Mouse (Mus musculus) cortical plate, adult 2 months (tissue): ENCODE measurements around the gene U2af1. TPM values are rescaled to one million over a fixed set of nuclear protein-coding genes. Genes with fewer than 3 reads are reported as not detected.

Experiments
- H3K27ac ChIP-seq: fragments of 200-500 bp; 2 replicates; pipeline ENCODE4 v1.5.1; 2012; ENCODE audit warnings: low read length, control low read depth, inconsistent platforms; ENCODE audit not compliant: insufficient read depth
- H3K4me1 ChIP-seq: fragments of 200-500 bp; 2 replicates; pipeline ENCODE4 v1.6.1; 2011; ENCODE audit warnings: low read length; ENCODE audit not compliant: control insufficient read depth, insufficient read depth
- H3K4me3 ChIP-seq: fragments of 200-500 bp; 2 replicates; pipeline ENCODE4 v1.5.1; 2011; ENCODE audit warnings: mild to moderate bottlenecking, low read length, control low read depth; ENCODE audit not compliant: insufficient read depth
- CTCF ChIP-seq: fragments of 200-500 bp; IDR thresholded peaks from 2 replicates; pipeline ENCODE4 v1.5.1; 2011; ENCODE audit warnings: mild to moderate bottlenecking, control low read depth, low read length; ENCODE audit not compliant: insufficient read depth; ENCODE audit errors: extremely low read depth
- POLR2A ChIP-seq: fragments of 200-500 bp; IDR thresholded peaks from 2 replicates; pipeline ENCODE4 v1.6.1; 2011; ENCODE audit warnings: mild to moderate bottlenecking, low read length, control low read depth; ENCODE audit not compliant: insufficient read depth; ENCODE audit errors: extremely low read depth
- polyA plus RNA-seq: library from polyadenylated mRNA; depleted of rRNA; stranded (reverse); fragments of >200 nt; gene quantifications from 2 replicates; pipeline ENCODE4 v1.2.3, GENCODE M21; 2012

The U2af1 gene
- polyA plus RNA-seq, 1 experiment, result 139 TPM

DNA sequence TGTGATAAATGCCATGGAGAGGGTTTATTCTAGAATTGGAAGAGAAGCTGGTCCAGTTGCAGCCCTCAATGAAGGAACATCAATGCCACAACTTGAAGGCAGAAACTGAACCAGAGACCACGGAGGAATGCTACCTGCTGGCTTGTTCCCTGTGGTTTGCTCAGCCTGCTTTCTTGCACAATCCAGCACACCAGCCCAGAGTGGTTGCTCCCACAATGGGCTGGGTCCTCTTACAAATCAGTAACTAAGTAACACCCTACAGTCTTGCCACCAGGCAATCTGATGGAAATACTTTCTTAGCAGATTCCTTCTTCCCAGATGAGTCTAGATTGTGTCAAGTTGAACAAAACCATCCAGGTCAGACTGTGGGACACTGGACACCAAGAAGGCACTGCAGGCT, 30.9 kb upstream of the U2af1 start:
- Histone ChIP-seq H3K27ac (no peak overlapping the region), H3K4me3 (no peak overlapping the region), H3K4me1 (peaks cover 2% of the 10 kb centered on the region; the same call in 1 of the 2 replicates)
- TF ChIP-seq CTCF (no peak), POLR2A (no peak)

DNA sequence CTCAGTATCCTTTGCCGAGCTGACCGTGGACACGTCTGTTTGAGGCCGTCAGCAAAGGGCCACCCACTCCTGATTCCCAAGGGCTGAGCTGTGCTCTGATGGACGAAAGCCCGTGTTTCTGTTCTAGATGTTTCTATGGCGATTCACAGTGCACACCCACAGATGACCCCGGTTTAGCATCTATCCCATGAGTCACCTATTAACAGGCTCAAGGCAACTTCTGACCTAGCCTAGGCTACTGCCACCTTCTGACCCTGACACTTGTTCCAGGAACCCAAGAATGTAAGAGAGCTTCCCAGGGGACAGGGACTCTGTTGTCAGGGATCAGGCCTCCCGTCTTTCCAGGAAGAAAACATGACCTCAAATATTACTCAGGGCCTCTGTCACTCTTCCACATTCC, 29.4 kb upstream of the U2af1 start:
- no peak overlapping the region for H3K27ac ChIP-seq
- H3K4me3 ChIP-seq, result no peak overlapping the region

DNA sequence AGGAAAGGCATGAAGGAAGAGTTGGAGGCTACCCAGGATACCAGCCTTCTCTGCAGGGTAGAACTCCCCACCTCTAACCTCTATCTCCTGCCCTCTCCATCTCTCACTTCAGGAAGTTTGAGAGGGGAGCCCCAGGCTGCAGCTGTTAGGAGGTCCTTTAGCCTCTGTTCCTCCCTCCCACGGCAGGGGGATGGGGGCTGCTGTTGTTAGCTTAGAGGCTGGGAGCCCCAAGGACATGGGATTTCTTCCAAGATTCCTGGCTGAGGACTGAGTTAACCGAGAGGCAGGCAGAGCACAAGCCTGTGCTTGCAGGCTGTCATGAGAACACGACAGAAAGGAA, 27.5 kb upstream of the U2af1 start:
- Histone ChIP-seq H3K4me3 (no peak overlapping the region), H3K27ac (no peak overlapping the region)
- no peak for TF ChIP-seq CTCF
- no peak for TF ChIP-seq POLR2A

More for the DNA sequence above, 29.4 kb upstream of the U2af1 start:
- TF ChIP-seq CTCF, result no peak
- TF ChIP-seq POLR2A, result no peak
- peaks cover 2% of the 10 kb centered on the region; the same call in 1 of the 2 replicates for H3K4me1 ChIP-seq

DNA sequence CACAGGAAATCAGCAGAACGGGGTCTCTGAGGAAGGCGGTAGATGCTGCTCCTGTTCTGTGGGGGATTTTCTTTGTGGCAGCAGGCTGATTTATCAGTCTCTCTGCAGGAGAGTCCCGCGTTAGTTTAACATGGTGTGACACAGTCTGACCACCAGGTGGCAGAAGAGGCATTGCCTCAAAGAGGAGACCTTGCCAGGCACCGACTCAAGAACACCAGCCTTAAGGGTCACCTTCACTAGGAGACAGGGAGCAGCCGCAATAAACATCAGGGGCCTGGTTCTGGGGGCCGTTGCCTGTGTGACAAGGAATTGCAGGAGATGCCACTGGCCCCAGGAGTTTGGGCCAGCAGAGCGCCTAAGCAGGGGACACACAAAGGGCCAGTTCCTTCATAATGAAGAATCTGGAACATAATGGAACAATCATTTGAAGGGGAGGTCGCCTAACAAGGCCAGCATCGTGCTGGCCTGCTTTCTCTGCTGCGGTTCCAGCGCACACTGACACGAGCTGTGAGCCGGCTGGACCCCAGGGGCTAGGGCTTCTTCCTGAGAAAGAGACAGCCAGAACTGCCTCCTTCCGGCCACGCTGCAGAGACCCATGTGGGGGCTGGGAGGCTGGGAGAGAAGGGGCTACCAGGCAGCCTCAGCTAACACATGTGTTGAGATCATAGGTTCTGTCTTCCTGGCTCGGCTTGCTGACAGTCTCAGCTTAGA, 27.0 kb upstream of the U2af1 start:
- TF ChIP-seq POLR2A (no peak), CTCF (peak; percentile 86)
- Histone ChIP-seq H3K4me3 (no peak overlapping the region), H3K4me1 (peaks cover 2% of the 10 kb centered on the region; the same call in 1 of the 2 replicates), H3K27ac (no peak overlapping the region)

More for the DNA sequence above, 27.5 kb upstream of the U2af1 start:
- peaks cover 2% of the 10 kb centered on the region; the same call in 1 of the 2 replicates for H3K4me1 ChIP-seq

DNA sequence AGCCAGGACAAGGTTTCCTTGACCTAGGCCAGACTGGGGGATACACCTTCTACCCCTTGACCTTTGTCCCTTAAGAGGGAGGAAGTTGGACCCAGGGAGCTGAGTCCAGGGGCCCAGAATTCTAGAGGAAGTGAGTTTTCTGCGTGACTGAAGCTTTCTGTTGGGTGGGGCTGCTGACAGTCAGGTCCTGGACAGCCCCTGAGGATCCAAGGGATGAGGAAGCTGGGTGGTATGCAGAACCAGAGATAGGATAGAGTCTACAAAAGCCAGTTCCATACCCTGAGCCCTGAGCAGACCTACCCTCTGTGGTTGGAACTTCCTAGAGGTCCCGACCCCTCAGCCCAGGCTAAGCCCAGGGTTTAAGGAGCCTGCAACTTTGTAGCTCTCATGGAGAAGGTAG, 21.8 kb upstream of the U2af1 start:
- Histone ChIP-seq H3K4me1 (no peaks in the 10 kb centered on the region), H3K27ac (no peak overlapping the region), H3K4me3 (no peak overlapping the region)
- TF ChIP-seq POLR2A (no peak), CTCF (no peak)

DNA sequence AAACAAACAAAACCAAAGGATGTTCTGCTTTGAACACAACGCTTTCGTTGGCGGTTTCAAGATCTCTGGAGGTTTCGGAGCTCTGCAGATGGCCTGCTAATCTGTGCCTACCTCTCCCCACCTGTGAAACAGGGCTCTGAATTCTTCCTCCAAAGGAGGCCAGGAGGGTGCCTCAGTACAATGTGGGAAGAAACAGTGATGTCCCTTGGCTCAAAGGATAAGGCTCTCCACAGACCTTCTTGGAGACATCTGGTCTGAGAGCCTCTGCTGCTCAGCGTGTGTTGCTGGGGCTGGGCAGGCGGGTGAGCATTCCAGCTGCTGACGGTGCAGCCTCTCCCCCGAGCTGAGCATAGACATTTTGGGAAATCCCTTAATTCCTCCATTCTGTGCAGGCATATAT, 18.8 kb upstream of the U2af1 start, which contains the start of gene Cryaa:
Gene Cryaa (plus strand): TSS at position 301 of the 400 bp plus-strand sequence.
- Histone ChIP-seq H3K27ac (no peak within 1 kb of the TSS), H3K4me1 (no peaks in the 10 kb centered on the region), H3K4me3 (no peak within 1 kb of the TSS)
- TF ChIP-seq POLR2A (no peak), CTCF (no peak)

DNA sequence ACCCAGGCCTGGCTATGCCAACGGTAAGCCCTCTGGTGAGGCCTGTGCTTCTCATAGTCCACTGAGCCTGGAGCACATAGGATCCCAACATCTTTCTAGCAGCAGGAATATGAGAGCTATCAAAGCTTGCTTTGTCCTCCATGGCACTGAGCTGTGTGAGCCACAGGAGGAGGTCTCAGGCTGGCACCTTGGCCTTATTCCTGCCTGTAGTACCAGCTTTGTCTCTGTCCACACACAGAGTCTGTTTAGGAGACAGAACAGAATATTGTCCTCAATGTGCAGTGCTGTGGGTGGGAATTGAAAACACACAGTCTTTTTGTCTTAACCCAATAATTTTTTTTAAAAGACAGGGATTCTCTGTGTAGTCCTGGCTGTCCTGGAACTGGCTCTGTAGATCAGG, 15.7 kb upstream of the U2af1 start:
- no peak for TF ChIP-seq CTCF
- no peak for TF ChIP-seq POLR2A
- Histone ChIP-seq H3K4me3 (no peak overlapping the region), H3K27ac (peak overlapping the region; percentile 27), H3K4me1 (no peaks in the 10 kb centered on the region)

DNA sequence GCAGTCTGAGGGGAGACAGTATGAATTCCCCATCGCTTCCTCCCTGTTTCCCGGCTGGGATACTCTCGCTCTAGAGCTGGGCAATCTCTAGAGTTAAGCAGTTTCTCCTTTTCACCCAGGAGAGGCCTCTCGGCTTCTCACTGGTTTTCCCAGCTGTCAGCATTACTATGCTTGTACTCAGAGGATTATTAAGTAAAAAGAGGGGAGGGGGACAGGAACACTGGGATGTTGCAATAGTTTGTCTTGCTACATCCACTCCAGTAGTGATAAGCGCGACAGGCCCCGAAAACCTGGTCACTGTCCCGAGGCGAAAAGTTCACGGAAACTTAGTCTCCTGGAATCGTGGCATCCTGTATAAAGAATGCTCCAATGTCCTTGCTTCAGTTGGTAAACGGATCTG, 13.6 kb upstream of the U2af1 start:
- Histone ChIP-seq H3K4me3 (no peak overlapping the region), H3K27ac (no peak overlapping the region), H3K4me1 (no peaks in the 10 kb centered on the region)
- TF ChIP-seq CTCF (no peak), POLR2A (no peak)

DNA sequence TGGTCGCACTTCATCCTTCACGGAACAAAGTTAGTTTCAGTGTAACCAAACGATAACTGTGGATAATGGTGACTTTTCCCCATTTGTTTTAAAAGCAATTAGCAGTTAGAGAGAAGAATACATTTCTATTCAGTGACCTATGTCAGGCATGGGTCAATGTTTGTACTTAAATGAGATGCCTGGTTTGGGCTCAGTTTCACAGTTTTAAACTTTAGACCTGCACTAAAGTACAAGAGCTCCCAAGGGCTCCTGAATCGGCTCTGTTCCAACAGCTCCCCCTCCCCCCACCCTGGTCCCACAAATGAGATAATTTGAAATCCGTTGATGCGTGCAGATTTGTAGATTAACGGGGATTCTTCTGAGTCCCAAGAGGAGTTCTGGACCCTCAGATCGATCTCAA, 13.0 kb upstream of the U2af1 start:
- TF ChIP-seq CTCF (no peak), POLR2A (no peak)
- Histone ChIP-seq H3K27ac (no peak overlapping the region), H3K4me1 (no peaks in the 10 kb centered on the region), H3K4me3 (no peak overlapping the region)

DNA sequence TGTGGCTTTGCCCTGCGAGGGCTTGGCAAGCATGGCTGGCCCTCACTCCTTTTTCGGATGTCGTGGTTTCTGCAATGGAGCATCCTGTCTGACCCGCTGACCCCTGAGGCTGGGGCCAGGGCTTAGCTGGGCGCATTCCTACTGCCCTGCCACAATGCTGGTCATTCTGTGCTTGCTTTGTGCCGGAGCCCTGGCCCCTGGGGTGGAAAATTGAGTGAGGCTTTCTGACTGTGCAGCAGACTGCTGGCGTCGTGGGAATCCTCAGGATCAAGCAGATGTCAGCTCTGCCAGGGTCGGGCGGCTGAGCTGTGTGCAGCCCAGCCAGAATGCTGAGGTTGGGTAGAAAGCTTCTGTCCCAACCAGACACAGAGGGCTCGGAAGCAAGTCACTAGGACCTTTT, 11.5 kb upstream of the U2af1 start:
- no peak overlapping the region for H3K27ac ChIP-seq

DNA sequence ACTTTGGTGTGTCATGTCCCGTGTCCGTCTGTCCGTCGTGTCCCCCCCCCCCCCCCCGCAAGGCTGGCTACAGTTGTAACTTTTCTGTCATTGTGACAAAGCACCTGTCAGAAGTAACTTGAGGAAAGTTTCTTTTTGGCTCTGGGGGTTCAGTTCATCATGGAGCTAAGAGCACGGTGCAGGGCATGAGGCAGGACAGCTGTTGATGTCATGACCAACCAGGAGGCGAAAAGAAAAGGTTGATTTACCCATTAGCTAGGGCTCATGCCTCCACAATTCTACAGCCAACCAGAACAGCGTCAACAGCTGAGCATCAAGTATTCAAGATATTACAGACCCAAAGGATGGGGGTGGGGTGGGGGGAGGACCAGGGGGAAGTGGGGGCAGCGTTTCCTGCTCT, 9.6 kb upstream of the U2af1 start:
- Histone ChIP-seq H3K4me1 (no peaks in the 10 kb centered on the region), H3K4me3 (no peak overlapping the region), H3K27ac (no peak overlapping the region)
- TF ChIP-seq POLR2A (no peak), CTCF (no peak)

More for the DNA sequence above, 11.5 kb upstream of the U2af1 start:
- no peaks in the 10 kb centered on the region for H3K4me1 ChIP-seq
- no peak overlapping the region for H3K4me3 ChIP-seq
- TF ChIP-seq CTCF (no peak), POLR2A (no peak)
